Mouse (Mus musculus) spleen, adult 12 weeks (tissue): ENCODE data around the gene Hoxa6.

ENCODE experiments used
- DNase-seq: peaks from one replicate; pipeline ENCODE4 v3.0.0; 2022; ENCODE audit warnings: low spot score

The Hoxa6 gene

GRCm38 (mm10) chr6:52200073-52200750 lies 8.3 kb downstream of the Hoxa6 start:
- DNase-seq = no peak

GRCm38 (mm10) chr6:52197271-52197670 lies 11.3 kb downstream of the Hoxa6 start:
- DNase-seq = no peak

- no peak for DNase-seq
Measured at GRCm38 (mm10) chr6:52196811-52197210, 11.7 kb downstream of the Hoxa6 start.

- DNase-seq = no peak
Measured at GRCm38 (mm10) chr6:52194690-52195089, 13.8 kb downstream of the Hoxa6 start.

- DNase-seq = peak; percentile 55
Measured at GRCm38 (mm10) chr6:52191860-52192550, 16.5 kb downstream of the Hoxa6 start.

- no peak for DNase-seq
Measured at GRCm38 (mm10) chr6:52190906-52191810, 17.4 kb downstream of the Hoxa6 start, which contains the start of gene Hoxa4. Gene Hoxa4, minus strand, starts transcription at chr6:52191753.

- no peak for DNase-seq
Measured at GRCm38 (mm10) chr6:52190410-52190809, 18.1 kb downstream of the Hoxa6 start.

GRCm38 (mm10) chr6:52189909-52190308 lies 18.6 kb downstream of the Hoxa6 start:
- DNase-seq = no peak

- DNase-seq = no peak
Measured at GRCm38 (mm10) chr6:52189172-52189591, 19.3 kb downstream of the Hoxa6 start.

GRCm38 (mm10) chr6:52186500-52186899 lies 22.0 kb downstream of the Hoxa6 start:
- DNase-seq = no peak

- no peak for DNase-seq
Measured at GRCm38 (mm10) chr6:52185834-52186233, 22.7 kb downstream of the Hoxa6 start.

- no peak for DNase-seq
Measured at GRCm38 (mm10) chr6:52185222-52185621, 23.3 kb downstream of the Hoxa6 start.

- no peak for DNase-seq
Measured at GRCm38 (mm10) chr6:52184668-52185067, 23.9 kb downstream of the Hoxa6 start.

GRCm38 (mm10) chr6:52183311-52184080 lies 25.0 kb downstream of the Hoxa6 start:
- DNase-seq = no peak

GRCm38 (mm10) chr6:52182793-52183192 lies 25.7 kb downstream of the Hoxa6 start:
- DNase-seq = no peak

GRCm38 (mm10) chr6:52182030-52182429 lies 26.5 kb downstream of the Hoxa6 start:
- no peak for DNase-seq

GRCm38 (mm10) chr6:52180726-52181125 lies 27.8 kb downstream of the Hoxa6 start:
- no peak for DNase-seq

GRCm38 (mm10) chr6:52180213-52180710 lies 28.3 kb downstream of the Hoxa6 start:
- DNase-seq = no peak

GRCm38 (mm10) chr6:52179690-52180089 lies 28.8 kb downstream of the Hoxa6 start:
- DNase-seq = no peak

GRCm38 (mm10) chr6:52178918-52179665 lies 29.4 kb downstream of the Hoxa6 start:
- DNase-seq = no peak

- no peak for DNase-seq
Measured at GRCm38 (mm10) chr6:52177806-52178205, 30.7 kb downstream of the Hoxa6 start.
